Mouse (Mus musculus): ENCODE data around the gene Msln. TPM values are rescaled to one million over a fixed set of nuclear protein-coding genes. Genes with fewer than 3 reads are reported as not detected.

The Msln gene
- total RNA-seq (2021): under 1 TPM; 0.44 to 0.49 TPM
- long read RNA-seq, experiment 1: 0 reads
- long read RNA-seq, experiment 2, partial matches to known transcripts: 0 of 1 reads
- long read RNA-seq, experiment 2, other reads (novel, unspliced or antisense): 1 of 1 reads

- no peak for DNase-seq (ENCODE audit: low spot score in 2 of 2)
Observed at GRCm38 (mm10) chr17:25754241-25754640, at the start of gene Msln. Msln (minus strand) TSS chr17:25754378.

GRCm38 (mm10) chr17:25802825-25803517 lies 48.8 kb upstream of the Msln start:
- DNase-seq (ENCODE audit: low spot score in 2 of 2): no peak

GRCm38 (mm10) chr17:25801029-25801428 lies 46.9 kb upstream of the Msln start:
- DNase-seq (ENCODE audit: low spot score in 2 of 2): no peak

- DNase-seq (ENCODE audit: low spot score in 2 of 2): peak; percentile 84 to 90
Observed at GRCm38 (mm10) chr17:25796951-25797369, 42.8 kb upstream of the Msln start, which contains the start of gene Metrn. Metrn (minus strand) TSS chr17:25797136.

- DNase-seq (ENCODE audit: low spot score in 2 of 2): peak in 1 of 2 experiments; percentile 41
Observed at GRCm38 (mm10) chr17:25796211-25796771, 42.1 kb upstream of the Msln start.

GRCm38 (mm10) chr17:25795609-25796092 lies 41.5 kb upstream of the Msln start, which contains the start of gene AC134908.4:
AC134908.4 (minus strand) TSS chr17:25795659.
- DNase-seq (ENCODE audit: low spot score in 2 of 2): no peak

GRCm38 (mm10) chr17:25794998-25795397 lies 40.8 kb upstream of the Msln start:
- no peak for DNase-seq (ENCODE audit: low spot score in 2 of 2)

GRCm38 (mm10) chr17:25794197-25794596 lies 40.0 kb upstream of the Msln start:
- DNase-seq (ENCODE audit: low spot score in 2 of 2): no peak

- DNase-seq (ENCODE audit: low spot score in 2 of 2): peak; percentile 68 to 83
Observed at GRCm38 (mm10) chr17:25792615-25793014, 38.4 kb upstream of the Msln start, which contains the start of gene Fam173a. Fam173a (minus strand) TSS chr17:25792901.

- DNase-seq (ENCODE audit: low spot score in 2 of 2): peak; percentile 64 to 85
Observed at GRCm38 (mm10) chr17:25791843-25792527, 37.8 kb upstream of the Msln start.

GRCm38 (mm10) chr17:25791320-25791842 lies 37.2 kb upstream of the Msln start:
- no peak for DNase-seq (ENCODE audit: low spot score in 2 of 2)

- DNase-seq (ENCODE audit: low spot score in 2 of 2): no peak
Observed at GRCm38 (mm10) chr17:25786781-25787504, 32.8 kb upstream of the Msln start.

- DNase-seq (ENCODE audit: low spot score in 2 of 2): no peak
Observed at GRCm38 (mm10) chr17:25786280-25786679, 32.1 kb upstream of the Msln start, which contains the start of gene Ccdc78. Ccdc78 (plus strand) TSS chr17:25786580.

GRCm38 (mm10) chr17:25785281-25785745 lies 31.1 kb upstream of the Msln start, which contains the start of gene Haghl:
Haghl (minus strand) TSS chr17:25785673.
- peak; percentile 88 to 97 for DNase-seq (ENCODE audit: low spot score in 2 of 2)

- DNase-seq (ENCODE audit: low spot score in 2 of 2): no peak
Observed at GRCm38 (mm10) chr17:25783861-25784574, 29.8 kb upstream of the Msln start.

- DNase-seq (ENCODE audit: low spot score in 2 of 2): no peak
Observed at GRCm38 (mm10) chr17:25783086-25783485, 28.9 kb upstream of the Msln start.

GRCm38 (mm10) chr17:25781339-25781738 lies 27.2 kb upstream of the Msln start:
- no peak for DNase-seq (ENCODE audit: low spot score in 2 of 2)

- no peak for DNase-seq (ENCODE audit: low spot score in 2 of 2)
Observed at GRCm38 (mm10) chr17:25777948-25778347, 23.8 kb upstream of the Msln start.

GRCm38 (mm10) chr17:25775318-25776062 lies 21.3 kb upstream of the Msln start:
- no peak for DNase-seq (ENCODE audit: low spot score in 2 of 2)
